Mouse (Mus musculus) neural tube, embryonic 14.5 days (tissue): ENCODE measurements around the gene Proser2. TPM values are rescaled to one million over a fixed set of nuclear protein-coding genes. Genes with fewer than 3 reads are reported as not detected.

ENCODE experiments used
- ATAC-seq: fragments of 200-750 bp; cut with Nextera tagmentation; 2 replicates; pipeline ENCODE4 v1.8.0; 2017; ENCODE audit warnings: low read depth, mild to moderate bottlenecking, moderate TSS enrichment, moderate library complexity
- H3K27ac ChIP-seq: fragments of 300-500 bp; sonication (generic); 2 replicates; pipeline ENCODE4 v1.5.1; 2014; ENCODE audit warnings: low read depth, mild to moderate bottlenecking, control low read depth, low read length, moderate library complexity, mixed read lengths
- H3K27me3 ChIP-seq: fragments of 300-500 bp; sonication (generic); 2 replicates; pipeline ENCODE4 v1.6.1; 2014; ENCODE audit warnings: low read length; ENCODE audit not compliant: control insufficient read depth, insufficient read depth
- H3K36me3 ChIP-seq: fragments of 300-500 bp; sonication (generic); 2 replicates; pipeline ENCODE4 v1.6.1; 2014; ENCODE audit warnings: low read length, mixed read lengths; ENCODE audit not compliant: control insufficient read depth, insufficient read depth
- H3K4me1 ChIP-seq: fragments of 300-500 bp; sonication (generic); 2 replicates; pipeline ENCODE4 v1.6.1; 2014; ENCODE audit warnings: low read length; ENCODE audit not compliant: control insufficient read depth, insufficient read depth
- H3K4me2 ChIP-seq: fragments of 300-500 bp; sonication (generic); 2 replicates; pipeline ENCODE4 v1.6.1; 2014; ENCODE audit warnings: mild to moderate bottlenecking, low read depth, low read length, control low read depth
- H3K4me3 ChIP-seq: fragments of 300-500 bp; sonication (generic); 2 replicates; pipeline ENCODE4 v1.5.1; 2014; ENCODE audit warnings: low read depth, low read length, control low read depth, mixed read lengths
- H3K9ac ChIP-seq: fragments of 300-500 bp; sonication (generic); replicated peaks from 2 replicates; pipeline ENCODE4 v1.6.1; 2014; ENCODE audit warnings: low read depth, mild to moderate bottlenecking, control low read depth, low read length, mixed read lengths
- H3K9me3 ChIP-seq: fragments of 300-500 bp; sonication (generic); 2 replicates; pipeline ENCODE4 v1.6.1; 2016; ENCODE audit warnings: low read length; ENCODE audit not compliant: control insufficient read depth
- WGBS: fragments of 180-500 bp; shearing (Covaris S2); extraction: QIAGEN DNeasy Blood & Tissue Kit; methylation state at CpG from one replicate; pipeline ENCODE4 v1.1.7; 2014; 5-methylcytosine and 5-hydroxymethylcytosine counted together
- polyA plus RNA-seq: library from polyadenylated mRNA; unstranded; fragments of >200 nt; fragmentation: Nextera tagmentation; extraction: Ambion mirVana; gene quantifications from 2 replicates; pipeline ENCODE4 v1.2.1, GENCODE M21; 2014

The Proser2 gene
- polyA plus RNA-seq, 1 experiment from 2014 or later = 10.9 TPM

GRCm38 (mm10) chr2:6162366-6163040, 32.5 kb upstream of the Proser2 start:
- Histone ChIP-seq H3K4me3 (no peak overlapping the region), H3K4me1 (no peaks in the 10 kb centered on the region), H3K27ac (no peak overlapping the region), H3K9ac (no peak overlapping the region), H3K4me2 (no peak overlapping the region), H3K36me3 (no peaks in the 10 kb centered on the region), H3K9me3 (no peaks in the 10 kb centered on the region), H3K27me3 (no peaks in the 10 kb centered on the region)
- 60% methylated on average over 6 of the region's 6 CpGs for WGBS
- no peak for ATAC-seq

- ATAC-seq = no peak
- WGBS = 70% methylated on average over 2 of the region's 2 CpGs
These were observed 29.7 kb upstream of the Proser2 start for GRCm38 (mm10) chr2:6159735-6160134.

GRCm38 (mm10) chr2:6159219-6159618, 29.2 kb upstream of the Proser2 start:
- Histone ChIP-seq H3K9me3 (no peaks in the 10 kb centered on the region), H3K27ac (no peak overlapping the region), H3K4me3 (no peak overlapping the region), H3K4me2 (no peak overlapping the region), H3K36me3 (no peaks in the 10 kb centered on the region), H3K9ac (no peak overlapping the region), H3K4me1 (no peaks in the 10 kb centered on the region), H3K27me3 (no peaks in the 10 kb centered on the region)
- WGBS = 91% methylated on average over 9 of the region's 9 CpGs
- no peak for ATAC-seq

More at GRCm38 (mm10) chr2:6159735-6160134, 29.7 kb upstream of the Proser2 start:
- Histone ChIP-seq H3K4me2 (no peak overlapping the region), H3K36me3 (no peaks in the 10 kb centered on the region), H3K4me1 (no peaks in the 10 kb centered on the region), H3K4me3 (no peak overlapping the region), H3K9ac (no peak overlapping the region), H3K27me3 (no peaks in the 10 kb centered on the region), H3K9me3 (no peaks in the 10 kb centered on the region), H3K27ac (no peak overlapping the region)

GRCm38 (mm10) chr2:6157635-6158034, 27.6 kb upstream of the Proser2 start:
- H3K27ac ChIP-seq = no peak overlapping the region
- H3K27me3 ChIP-seq = no peaks in the 10 kb centered on the region
- H3K4me2 ChIP-seq = no peak overlapping the region
- ATAC-seq = no peak
- no peaks in the 10 kb centered on the region for H3K4me1 ChIP-seq
- H3K9ac ChIP-seq = no peak overlapping the region
- no peak overlapping the region for H3K4me3 ChIP-seq
- H3K9me3 ChIP-seq = no peaks in the 10 kb centered on the region
- 93% methylated on average over 7 of the region's 7 CpGs for WGBS
- no peaks in the 10 kb centered on the region for H3K36me3 ChIP-seq

- no peaks in the 10 kb centered on the region for H3K4me1 ChIP-seq
- 87% methylated on average over 4 of the region's 4 CpGs for WGBS
These were observed 27.2 kb upstream of the Proser2 start for GRCm38 (mm10) chr2:6157208-6157607.

GRCm38 (mm10) chr2:6149801-6150200, 19.8 kb upstream of the Proser2 start:
- Histone ChIP-seq H3K4me1 (no peaks in the 10 kb centered on the region), H3K4me2 (no peak overlapping the region), H3K9ac (no peak overlapping the region), H3K27me3 (no peaks in the 10 kb centered on the region), H3K36me3 (no peaks in the 10 kb centered on the region), H3K9me3 (no peaks in the 10 kb centered on the region), H3K4me3 (no peak overlapping the region), H3K27ac (no peak overlapping the region)
- WGBS = 95% methylated on average over 5 of the region's 5 CpGs
- no peak for ATAC-seq

More at GRCm38 (mm10) chr2:6157208-6157607, 27.2 kb upstream of the Proser2 start:
- H3K36me3 ChIP-seq = no peaks in the 10 kb centered on the region
- H3K9ac ChIP-seq = no peak overlapping the region
- no peaks in the 10 kb centered on the region for H3K9me3 ChIP-seq
- no peak overlapping the region for H3K4me2 ChIP-seq
- H3K27me3 ChIP-seq = no peaks in the 10 kb centered on the region
- no peak overlapping the region for H3K4me3 ChIP-seq
- H3K27ac ChIP-seq = no peak overlapping the region
- no peak for ATAC-seq

- Histone ChIP-seq H3K36me3 (no peaks in the 10 kb centered on the region), H3K4me3 (no peak overlapping the region), H3K4me2 (no peak overlapping the region), H3K9me3 (no peaks in the 10 kb centered on the region), H3K9ac (no peak overlapping the region), H3K27ac (no peak overlapping the region), H3K4me1 (no peaks in the 10 kb centered on the region), H3K27me3 (no peaks in the 10 kb centered on the region)
- WGBS = 92% methylated on average over 7 of the region's 7 CpGs
- no peak for ATAC-seq
These were observed 16.9 kb upstream of the Proser2 start for GRCm38 (mm10) chr2:6146901-6147300.

- Histone ChIP-seq H3K27ac (no peak overlapping the region), H3K36me3 (no peaks in the 10 kb centered on the region), H3K4me3 (no peak overlapping the region), H3K27me3 (no peaks in the 10 kb centered on the region), H3K9ac (no peak overlapping the region), H3K4me2 (no peak overlapping the region), H3K9me3 (no peaks in the 10 kb centered on the region), H3K4me1 (no peaks in the 10 kb centered on the region)
- 79% methylated on average over 4 of the region's 4 CpGs for WGBS
- ATAC-seq = no peak
These were observed 16.2 kb upstream of the Proser2 start for GRCm38 (mm10) chr2:6146257-6146656.

GRCm38 (mm10) chr2:6145611-6146010, 15.6 kb upstream of the Proser2 start:
- Histone ChIP-seq H3K27ac (no peak overlapping the region), H3K9me3 (no peaks in the 10 kb centered on the region), H3K4me3 (no peak overlapping the region), H3K4me2 (no peak overlapping the region), H3K9ac (no peak overlapping the region), H3K36me3 (no peaks in the 10 kb centered on the region), H3K4me1 (no peaks in the 10 kb centered on the region), H3K27me3 (no peaks in the 10 kb centered on the region)
- 88% methylated on average over 10 of the region's 10 CpGs for WGBS
- ATAC-seq = no peak
